Mouse (Mus musculus) thymus, adult 2 months (tissue): ENCODE data around the gene Ush1g. TPM values are rescaled to one million over a fixed set of nuclear protein-coding genes. Genes with fewer than 3 reads are reported as not detected.

ENCODE experiments used
- DNase-seq: peaks from one replicate; pipeline ENCODE4 v3.0.0; 2021
- H3K27ac ChIP-seq: fragments of 200-500 bp; 2 replicates; pipeline ENCODE4 v1.5.1; 2012; ENCODE audit warnings: low read length, control low read depth; ENCODE audit not compliant: control insufficient read depth, insufficient read depth
- H3K27me3 ChIP-seq: fragments of 200-500 bp; 2 replicates; pipeline ENCODE4 v1.6.1; 2012; ENCODE audit warnings: mild to moderate bottlenecking, low read length, moderate library complexity, mixed read lengths; ENCODE audit not compliant: control insufficient read depth, insufficient read depth
- H3K36me3 ChIP-seq: fragments of 200-500 bp; 2 replicates; pipeline ENCODE4 v1.6.1; 2012; ENCODE audit warnings: mild to moderate bottlenecking, low read length, moderate library complexity; ENCODE audit not compliant: control insufficient read depth, insufficient read depth
- H3K4me1 ChIP-seq: fragments of 200-500 bp; replicated peaks from 2 replicates; pipeline ENCODE4 v1.6.1; 2012; ENCODE audit warnings: low read length; ENCODE audit not compliant: control insufficient read depth, insufficient read depth
- H3K4me3 ChIP-seq: fragments of 200-500 bp; 2 replicates; pipeline ENCODE4 v1.5.1; 2012; ENCODE audit warnings: mild to moderate bottlenecking, low read length, control low read depth, moderate library complexity; ENCODE audit not compliant: control insufficient read depth, insufficient read depth
- CTCF ChIP-seq: fragments of 200-500 bp; IDR thresholded peaks from 2 replicates; pipeline ENCODE4 v1.5.1; 2012; ENCODE audit warnings: mild to moderate bottlenecking, control low read depth, low read length, moderate library complexity, borderline replicate concordance; ENCODE audit not compliant: control insufficient read depth, poor library complexity, insufficient read depth; ENCODE audit errors: extremely low read depth
- POLR2A ChIP-seq: fragments of 200-500 bp; IDR thresholded peaks from 2 replicates; pipeline ENCODE4 v1.6.1; 2012; ENCODE audit warnings: mild to moderate bottlenecking, low read length, control low read depth, moderate library complexity; ENCODE audit not compliant: control insufficient read depth, poor library complexity, insufficient read depth; ENCODE audit errors: extremely low read depth
- WGBS: fragments of 180-500 bp; shearing (Covaris S2); methylation state at CpG from one replicate; pipeline ENCODE4 v1.1.7; 2018; 5-methylcytosine and 5-hydroxymethylcytosine counted together
- polyA plus RNA-seq: library from polyadenylated mRNA; depleted of rRNA; stranded (reverse); fragments of >200 nt; gene quantifications from 2 replicates; pipeline ENCODE4 v1.2.3, GENCODE M21; 2012

The Ush1g gene
- polyA plus RNA-seq, 1 experiment: 0.05 TPM

GRCm38 (mm10) chr11:115348681-115349248 is 26.9 kb upstream of the Ush1g start:
- WGBS: 89% methylated on average over 17 of the region's 17 CpGs

DNA sequence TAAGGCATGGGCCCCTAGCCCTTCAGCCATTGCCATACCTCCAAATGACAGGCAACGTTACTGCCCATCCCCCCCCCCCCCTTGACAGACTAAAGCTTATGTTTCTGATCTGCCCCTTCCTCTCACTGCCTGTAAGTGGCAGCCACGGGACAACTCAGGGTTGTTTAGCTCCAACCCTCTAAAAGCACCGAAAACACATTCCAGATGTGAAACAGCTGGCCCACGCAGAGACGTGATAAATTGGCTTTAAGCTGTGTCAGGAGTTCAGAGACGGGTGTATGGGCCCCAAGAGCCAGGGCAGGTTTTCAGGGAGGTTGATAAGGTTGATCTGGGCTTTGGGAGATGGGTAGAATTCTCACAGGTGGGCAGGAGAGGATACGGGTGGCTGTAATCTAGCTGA is 23.7 kb upstream of the Ush1g start:
- no peak for TF ChIP-seq POLR2A
- Histone ChIP-seq H3K4me1 (0 out of 2 replicates have a peak, but pooled peaks cover 2% of the 10 kb centered on the region), H3K27ac (no peak overlapping the region), H3K36me3 (no peaks in the 10 kb centered on the region), H3K27me3 (no peaks in the 10 kb centered on the region; the same call in 1 of the 2 replicates), H3K4me3 (no peak overlapping the region)
- 44% methylated on average over 7 of the region's 7 CpGs for WGBS
- no peak for DNase-seq

More at GRCm38 (mm10) chr11:115348681-115349248, 26.9 kb upstream of the Ush1g start:
- no peak overlapping the region for H3K4me3 ChIP-seq
- H3K27me3 ChIP-seq: no peaks in the 10 kb centered on the region
- H3K4me1 ChIP-seq: 0 out of 2 replicates have a peak, but pooled peaks cover 2% of the 10 kb centered on the region
- TF ChIP-seq CTCF: no peak
- TF ChIP-seq POLR2A: no peak
- peaks cover 14% of the 10 kb centered on the region for H3K36me3 ChIP-seq
- H3K27ac ChIP-seq: no peak overlapping the region
- no peak for DNase-seq

DNA sequence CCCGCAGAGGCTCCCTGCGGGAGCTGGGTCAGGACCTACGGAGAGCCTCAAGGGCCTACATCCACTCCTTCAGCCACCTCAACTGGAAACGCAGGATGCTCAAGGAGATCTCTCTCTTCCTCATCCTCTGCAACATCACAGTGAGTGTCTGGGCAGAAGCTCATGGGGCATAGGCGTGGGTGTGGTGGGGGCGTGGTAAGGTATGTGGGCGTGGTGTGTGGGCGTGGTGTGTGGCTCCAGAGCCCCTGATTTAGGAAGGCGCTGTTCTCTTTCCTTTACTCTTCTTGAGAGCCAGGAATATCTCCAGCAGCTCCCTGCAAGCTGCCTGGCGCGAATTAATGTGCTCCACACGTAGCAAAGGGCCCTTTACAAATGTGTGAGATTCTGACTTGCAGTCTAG is 23.1 kb upstream of the Ush1g start:
- TF ChIP-seq POLR2A (no peak), CTCF (no peak)
- Histone ChIP-seq H3K4me3 (no peak overlapping the region), H3K27me3 (no peaks in the 10 kb centered on the region; the same call in 1 of the 2 replicates), H3K4me1 (0 out of 2 replicates have a peak, but pooled peaks cover 2% of the 10 kb centered on the region), H3K36me3 (no peaks in the 10 kb centered on the region), H3K27ac (no peak overlapping the region)
- 19% methylated on average over 12 of the region's 12 CpGs for WGBS
- no peak for DNase-seq

- TF ChIP-seq CTCF (no peak), POLR2A (no peak)
These were observed 20.0 kb upstream of the Ush1g start for GRCm38 (mm10) chr11:115341866-115342265.

GRCm38 (mm10) chr11:115341246-115341645 is 19.4 kb upstream of the Ush1g start:
- Histone ChIP-seq H3K27me3 (no peaks in the 10 kb centered on the region; the same call in 1 of the 2 replicates), H3K4me3 (no peak overlapping the region), H3K4me1 (0 out of 2 replicates have a peak, but pooled peaks cover 2% of the 10 kb centered on the region), H3K36me3 (no peaks in the 10 kb centered on the region), H3K27ac (no peak overlapping the region)
- WGBS: 69% methylated on average over 2 of the region's 2 CpGs
- TF ChIP-seq POLR2A: no peak
- no peak for TF ChIP-seq CTCF
- no peak for DNase-seq

More at GRCm38 (mm10) chr11:115341866-115342265, 20.0 kb upstream of the Ush1g start:
- 74% methylated on average over 6 of the region's 6 CpGs for WGBS
- Histone ChIP-seq H3K4me1 (0 out of 2 replicates have a peak, but pooled peaks cover 2% of the 10 kb centered on the region), H3K27ac (no peak overlapping the region), H3K4me3 (no peak overlapping the region), H3K36me3 (no peaks in the 10 kb centered on the region), H3K27me3 (no peaks in the 10 kb centered on the region; the same call in 1 of the 2 replicates)
- DNase-seq: no peak

- 90% methylated on average over 1 of the region's 1 CpGs for WGBS
- Histone ChIP-seq H3K4me1 (no peaks in the 10 kb centered on the region), H3K27me3 (peaks cover 11% of the 10 kb centered on the region; the same call in 1 of the 2 replicates), H3K36me3 (no peaks in the 10 kb centered on the region), H3K27ac (no peak overlapping the region), H3K4me3 (no peak overlapping the region)
- TF ChIP-seq CTCF (no peak), POLR2A (no peak)
- DNase-seq: no peak
These were observed 16.0 kb upstream of the Ush1g start for GRCm38 (mm10) chr11:115337826-115338225.
